Mouse (Mus musculus) heart, postnatal 0 days (tissue): ENCODE results near the gene Abca7.

Experiments used
- CTCF ChIP-seq: IDR thresholded peaks from 2 replicates; pipeline ENCODE4 v1.5.1; 2016; ENCODE audit warnings: antibody characterized with exemption, control low read depth, low read depth
- EP300 ChIP-seq: IDR thresholded peaks from 2 replicates; pipeline ENCODE4 v1.6.1; 2016; ENCODE audit warnings: antibody characterized with exemption, low read depth

- TF ChIP-seq CTCF (no peak), EP300 (no peak)
Observed at GRCm38 (mm10) chr10:80051618-80052373, 55.5 kb downstream of the Abca7 start.
